Mouse (Mus musculus) kidney, adult 2 months (tissue): Measurements from ENCODE around the gene Cebpb. TPM values are rescaled to one million over a fixed set of nuclear protein-coding genes. Genes with fewer than 3 reads are reported as not detected.
"Not testable (repeated sequence)": the region's sequence is repeated elsewhere in the genome, so short reads cannot be mapped to it uniquely, and the experiment has no call there.

Source experiments
- DNase-seq: peaks from one replicate; pipeline ENCODE4 v3.0.0; 2021
- H3K27ac ChIP-seq: fragments of 200-500 bp; 2 replicates; pipeline ENCODE4 v1.5.1; 2012; ENCODE audit warnings: low read depth, low read length, control low read depth, inconsistent platforms; ENCODE audit not compliant: insufficient read depth
- H3K27me3 ChIP-seq: fragments of 200-500 bp; replicated peaks from 2 replicates; pipeline ENCODE4 v1.6.1; 2012; ENCODE audit warnings: mild to moderate bottlenecking, moderate library complexity, low read length, inconsistent platforms; ENCODE audit not compliant: control insufficient read depth, insufficient read depth
- H3K36me3 ChIP-seq: fragments of 200-500 bp; 2 replicates; pipeline ENCODE4 v1.6.1; 2012; ENCODE audit warnings: mild to moderate bottlenecking, moderate library complexity, low read length, inconsistent platforms; ENCODE audit not compliant: control insufficient read depth, insufficient read depth
- H3K4me1 ChIP-seq: fragments of 200-500 bp; 2 replicates; pipeline ENCODE4 v1.6.1; 2011; ENCODE audit warnings: low read length; ENCODE audit not compliant: control insufficient read depth, insufficient read depth
- H3K4me3 ChIP-seq: fragments of 200-500 bp; 2 replicates; pipeline ENCODE4 v1.5.1; 2011; ENCODE audit warnings: mild to moderate bottlenecking, low read depth, low read length, control low read depth; ENCODE audit not compliant: insufficient read depth
- CTCF ChIP-seq: fragments of 200-500 bp; conservative IDR thresholded peaks from 2 replicates; pipeline ENCODE4 v1.5.1; 2011; ENCODE audit warnings: low read depth, mild to moderate bottlenecking, control low read depth, low read length, moderate library complexity, mixed read lengths; ENCODE audit not compliant: insufficient read depth, insufficient read length
- POLR2A ChIP-seq: fragments of 200-500 bp; IDR thresholded peaks from one replicate; pipeline ENCODE4 v1.6.1; 2011; ENCODE audit warnings: low read depth, low read length, control low read depth
- WGBS: fragments of 180-500 bp; shearing (Covaris S2); methylation state at CpG from one replicate; pipeline ENCODE4 v1.1.7; 2018; 5-methylcytosine and 5-hydroxymethylcytosine counted together
- polyA plus RNA-seq: library from polyadenylated mRNA; depleted of rRNA; stranded (reverse); fragments of >200 nt; gene quantifications from 2 replicates; pipeline ENCODE4 v1.2.3, GENCODE M21; 2012; rRNA removed

The Cebpb gene
- 45.3 and 70.3 TPM in 2 replicates for polyA plus RNA-seq

DNA sequence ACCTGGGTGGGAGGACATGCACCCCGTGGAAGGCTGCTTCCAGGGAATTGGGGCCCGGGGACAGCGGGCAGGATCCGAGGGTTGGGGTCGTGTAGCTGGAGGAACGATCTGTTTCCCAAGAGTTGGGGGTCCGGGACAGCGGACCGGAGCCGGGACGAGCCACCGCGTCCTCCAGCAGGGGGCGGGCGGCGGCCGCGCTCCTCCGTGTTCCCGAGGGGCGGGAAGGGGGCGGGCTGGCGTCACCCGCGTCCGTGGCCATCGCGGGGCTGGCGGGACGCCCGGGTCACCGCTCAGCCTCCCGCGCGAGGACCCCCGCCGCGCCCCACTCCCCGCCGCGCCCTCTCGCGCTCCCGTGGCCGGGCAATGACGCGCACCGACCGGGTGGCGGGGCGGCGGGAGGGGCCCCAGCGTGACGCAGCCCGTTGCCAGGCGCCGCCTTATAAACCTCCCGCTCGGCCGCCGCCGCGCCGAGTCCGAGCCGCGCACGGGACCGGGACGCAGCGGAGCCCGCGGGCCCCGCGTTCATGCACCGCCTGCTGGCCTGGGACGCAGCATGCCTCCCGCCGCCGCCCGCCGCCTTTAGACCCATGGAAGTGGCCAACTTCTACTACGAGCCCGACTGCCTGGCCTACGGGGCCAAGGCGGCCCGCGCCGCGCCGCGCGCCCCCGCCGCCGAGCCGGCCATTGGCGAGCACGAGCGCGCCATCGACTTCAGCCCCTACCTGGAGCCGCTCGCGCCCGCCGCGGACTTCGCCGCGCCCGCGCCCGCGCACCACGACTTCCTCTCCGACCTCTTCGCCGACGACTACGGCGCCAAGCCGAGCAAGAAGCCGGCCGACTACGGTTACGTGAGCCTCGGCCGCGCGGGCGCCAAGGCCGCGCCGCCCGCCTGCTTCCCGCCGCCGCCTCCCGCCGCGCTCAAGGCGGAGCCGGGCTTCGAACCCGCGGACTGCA, at the start of gene Cebpb:
Cebpb (plus strand) TSS at position 418 of the 954 bp plus-strand sequence.
- WGBS, result 2% methylated on average over 120 of the region's 147 CpGs
- H3K27ac ChIP-seq, result peak within 1 kb of the TSS; percentile 70

GRCm38 (mm10) chr2:167640279-167640678, 48.4 kb upstream of the Cebpb start:
- Histone ChIP-seq H3K4me3 (no peak overlapping the region), H3K27me3 (no peaks in the 10 kb centered on the region), H3K36me3 (no peaks in the 10 kb centered on the region), H3K4me1 (peaks cover 2% of the 10 kb centered on the region; the same call in 1 of the 2 replicates), H3K27ac (no peak overlapping the region)
- DNase-seq, result peak; percentile 47
- WGBS, result 87% methylated on average over 3 of the region's 3 CpGs
- TF ChIP-seq POLR2A (no peak), CTCF (peak; percentile 63)

More for the DNA sequence above, at the start of gene Cebpb:
- peak; percentile 92 for DNase-seq
- Histone ChIP-seq H3K27me3 (no peaks in the 10 kb centered on the region), H3K36me3 (no peaks in the 10 kb centered on the region), H3K4me1 (peaks cover 9% of the 10 kb centered on the region; the same call in 1 of the 2 replicates), H3K4me3 (peak within 1 kb of the TSS; percentile 89)
- TF ChIP-seq CTCF, result peak; percentile 57
- TF ChIP-seq POLR2A, result peak; percentile 85

DNA sequence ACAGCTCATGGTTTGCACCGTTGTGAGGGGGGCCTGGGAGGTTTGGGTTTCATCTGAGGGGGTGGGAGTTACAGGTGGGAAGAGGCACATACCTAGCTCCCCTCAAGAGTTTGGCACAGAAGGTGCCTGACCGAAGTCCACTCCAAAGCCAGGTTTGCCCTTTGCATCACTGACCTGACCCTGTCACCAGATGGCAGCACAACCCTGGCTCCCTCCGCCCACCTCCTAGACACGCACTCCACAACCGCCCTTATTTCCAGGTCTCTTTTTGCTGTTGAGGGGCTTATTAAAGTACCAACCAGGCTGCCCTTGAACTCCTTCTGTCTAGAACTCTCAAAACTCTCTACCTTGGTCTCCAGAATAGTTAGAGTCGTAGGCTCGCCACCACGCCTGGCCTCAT, 47.4 kb upstream of the Cebpb start:
- Histone ChIP-seq H3K4me3 (no peak overlapping the region), H3K27ac (peak overlapping the region; percentile 2; the same call in 1 of the 2 replicates), H3K27me3 (no peaks in the 10 kb centered on the region), H3K4me1 (peaks cover 2% of the 10 kb centered on the region; the same call in 1 of the 2 replicates), H3K36me3 (no peaks in the 10 kb centered on the region; the same call in 1 of the 2 replicates)
- 40% methylated on average over 8 of the region's 8 CpGs for WGBS
- DNase-seq, result peak; percentile 87
- TF ChIP-seq POLR2A (no peak), CTCF (peak; percentile 88)

- peaks cover 2% of the 10 kb centered on the region; the same call in 1 of the 2 replicates for H3K4me1 ChIP-seq
- H3K27ac ChIP-seq, result no peak overlapping the region
- no peaks in the 10 kb centered on the region for H3K27me3 ChIP-seq
- no peaks in the 10 kb centered on the region; the same call in none of the 2 replicates for H3K36me3 ChIP-seq
- 66% methylated on average over 6 of the region's 6 CpGs for WGBS
- DNase-seq, result peak; percentile 64
- TF ChIP-seq POLR2A (no peak), CTCF (no peak)
- no peak overlapping the region for H3K4me3 ChIP-seq
Measured at GRCm38 (mm10) chr2:167642164-167642563, 46.6 kb upstream of the Cebpb start.

DNA sequence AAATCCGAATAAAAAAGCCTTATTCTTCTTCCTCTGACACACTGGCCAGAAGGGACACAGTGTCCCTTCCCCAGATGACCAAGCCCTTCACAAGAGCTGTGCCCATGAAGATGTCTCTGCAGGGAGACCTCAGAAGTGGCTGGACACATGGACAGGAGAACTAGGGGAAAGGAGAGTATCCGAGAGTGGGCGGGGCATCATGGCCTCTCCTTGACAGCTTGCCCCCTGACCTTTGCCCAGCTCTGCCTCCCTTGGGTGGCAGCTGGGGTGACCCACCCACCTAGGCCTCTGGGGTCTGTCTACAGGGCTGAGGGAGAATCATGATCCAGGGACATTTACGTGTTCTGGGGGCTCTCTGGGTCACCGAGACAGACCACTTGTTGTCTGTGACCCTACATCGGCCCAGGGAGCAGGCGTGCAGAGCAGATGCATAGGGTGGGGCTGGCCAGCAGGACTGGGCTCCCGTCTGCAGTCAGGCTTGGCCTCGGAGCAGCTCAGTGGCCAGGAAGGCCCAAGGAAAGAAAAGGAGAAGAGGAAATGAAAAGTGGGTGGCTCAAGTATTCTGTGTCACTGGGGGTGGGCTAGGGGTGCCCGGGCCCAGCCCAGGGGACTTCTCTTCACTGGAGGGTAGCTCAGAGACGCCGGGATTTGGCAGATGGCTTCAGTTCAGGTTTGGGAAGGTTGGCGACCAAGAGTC, 45.2 kb upstream of the Cebpb start:
- DNase-seq, result peak; percentile 49
- not testable (repeated sequence) for H3K4me3 ChIP-seq, H3K27me3 ChIP-seq, H3K4me1 ChIP-seq, H3K27ac ChIP-seq, H3K36me3 ChIP-seq
- WGBS, result 75% methylated on average over 13 of the region's 13 CpGs

DNA sequence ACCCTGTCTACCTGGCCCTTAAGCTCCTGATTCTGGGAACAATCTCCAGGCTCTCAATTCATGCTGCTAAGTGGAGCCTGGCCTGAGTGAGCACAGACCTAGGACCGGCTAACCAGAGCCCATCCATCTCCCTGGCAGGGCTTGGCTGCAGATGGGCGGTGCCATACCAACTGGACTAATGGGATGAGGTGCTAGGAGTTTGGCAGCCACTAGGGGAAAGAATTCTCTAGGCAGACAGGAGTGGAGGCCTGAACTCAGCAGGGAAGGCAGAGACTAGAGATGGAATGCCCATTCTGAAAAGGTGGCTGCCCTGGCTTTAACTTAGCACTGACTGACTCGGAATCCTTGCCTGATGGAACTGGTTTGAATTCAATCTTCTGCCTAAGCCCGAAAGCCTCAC, 42.3 kb upstream of the Cebpb start:
- H3K36me3 ChIP-seq, result no peaks in the 10 kb centered on the region; the same call in none of the 2 replicates
- H3K27ac ChIP-seq, result no peak overlapping the region
- H3K4me3 ChIP-seq, result no peak overlapping the region
- H3K27me3 ChIP-seq, result no peaks in the 10 kb centered on the region
- DNase-seq, result no peak
- WGBS, result 62% methylated on average over 4 of the region's 4 CpGs
- 0 out of 2 replicates have a peak, but pooled peaks cover 2% of the 10 kb centered on the region for H3K4me1 ChIP-seq
- no peak; the same call in 1 of the 2 replicates for TF ChIP-seq CTCF
- TF ChIP-seq POLR2A, result no peak
